Mouse (Mus musculus): ENCODE results near the gene Cgnl1. TPM values are rescaled to one million over a fixed set of nuclear protein-coding genes. Genes with fewer than 3 reads are reported as not detected.

The Cgnl1 gene
- 37.0 and 48.8 TPM in 2 replicates for polyA plus RNA-seq (2014; fragmentation: Nextera tagmentation; extraction: Ambion mirVana)

- ATAC-seq (replicated peaks; ENCODE audit: insufficient number of reproducible peaks, low FRiP score, low TSS enrichment): peak; percentile 81
- Histone ChIP-seq H3K9ac (ENCODE audit: low read depth, low read length) (peak within 1 kb of the TSS; percentile 86), H3K36me3 (ENCODE audit: control insufficient read depth, insufficient read depth, low read length) (no peaks in the 10 kb centered on the region), H3K4me3 (ENCODE audit: low read depth, low read length) (peak within 1 kb of the TSS; percentile 80), H3K27me3 (ENCODE audit: control insufficient read depth, insufficient read depth, low read length) (no peaks in the 10 kb centered on the region), H3K27ac (ENCODE audit: low read depth, low read length) (peak within 1 kb of the TSS; percentile 70), H3K9me3 (replicated peaks; ENCODE audit: control insufficient read depth, low read length) (no peaks in the 10 kb centered on the region), H3K4me2 (peak within 1 kb of the TSS; percentile 82), H3K4me1 (ENCODE audit: control insufficient read depth, insufficient read depth, low read length) (peaks cover 16% of the 10 kb centered on the region)
- WGBS (ENCODE audit: insufficient replicate concordance): under 1% methylated on average over 63 of the region's 67 CpGs
These were observed at the start of gene Cgnl1 for GRCm38 (mm10) chr9:71770991-71771767. Gene Cgnl1 (minus strand): TSS chr9:71771602.

- H3K27me3 ChIP-seq (ENCODE audit: control insufficient read depth, insufficient read depth, low read length): no peaks in the 10 kb centered on the region
- no peak overlapping the region for H3K4me3 ChIP-seq (ENCODE audit: low read depth, low read length)
- no peak overlapping the region for H3K9ac ChIP-seq (ENCODE audit: low read depth, low read length)
- no peaks in the 10 kb centered on the region for H3K4me1 ChIP-seq (ENCODE audit: control insufficient read depth, insufficient read depth, low read length)
- no peak overlapping the region for H3K4me2 ChIP-seq
- H3K36me3 ChIP-seq (ENCODE audit: control insufficient read depth, insufficient read depth, low read length): no peaks in the 10 kb centered on the region
- no peaks in the 10 kb centered on the region for H3K9me3 ChIP-seq (replicated peaks; ENCODE audit: control insufficient read depth, low read length)
- 86% methylated on average over 7 of the region's 7 CpGs for WGBS (ENCODE audit: insufficient replicate concordance)
- H3K27ac ChIP-seq (ENCODE audit: low read depth, low read length): no peak overlapping the region
- no peak for ATAC-seq (replicated peaks; ENCODE audit: insufficient number of reproducible peaks, low FRiP score, low TSS enrichment)
These were observed 47.1 kb upstream of the Cgnl1 start for GRCm38 (mm10) chr9:71818453-71818852.

DNA sequence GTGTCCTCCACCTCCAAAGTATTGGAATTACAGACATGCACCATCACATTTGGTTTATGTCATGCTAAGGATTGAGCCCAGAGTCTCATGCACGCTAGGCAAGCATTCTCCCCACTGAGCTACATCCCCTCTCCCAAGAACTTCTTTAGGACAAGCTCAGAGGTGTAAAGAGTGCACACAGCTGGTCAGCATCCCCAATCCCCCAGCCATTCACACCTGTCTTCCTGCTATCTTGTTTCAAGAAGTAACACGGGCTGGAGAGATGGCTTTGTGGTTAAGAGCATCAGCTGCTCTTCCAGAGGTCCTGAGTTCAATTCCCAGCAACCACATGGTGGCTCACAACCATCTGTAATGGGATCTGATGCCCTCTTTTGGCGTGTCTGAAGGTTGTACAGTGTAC, 44.7 kb upstream of the Cgnl1 start:
- 40% methylated on average over 3 of the region's 3 CpGs for WGBS (ENCODE audit: insufficient replicate concordance)
- no peak for ATAC-seq (replicated peaks; ENCODE audit: insufficient number of reproducible peaks, low FRiP score, low TSS enrichment)

DNA sequence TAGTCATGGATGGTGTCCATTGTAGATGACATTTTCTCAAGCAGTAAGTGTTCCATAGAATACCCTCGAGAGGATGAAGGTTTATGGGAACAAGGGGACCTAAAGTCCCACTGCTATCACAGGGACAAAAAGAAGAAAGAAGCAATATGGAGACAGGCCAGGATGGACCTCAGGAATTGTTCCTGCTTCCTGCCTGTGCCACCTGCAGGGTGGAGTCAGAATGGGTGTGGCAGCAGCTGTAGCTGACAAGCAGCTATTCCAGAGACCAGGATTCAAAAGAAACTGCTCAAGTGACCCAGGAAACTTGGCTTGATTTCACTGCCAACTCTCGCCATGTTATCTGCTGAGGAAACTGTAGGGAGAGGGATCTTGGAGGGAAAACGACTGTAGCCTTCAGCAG, 42.2 kb upstream of the Cgnl1 start:
- WGBS (ENCODE audit: insufficient replicate concordance): 50% methylated on average over 3 of the region's 3 CpGs
- Histone ChIP-seq H3K9ac (ENCODE audit: low read depth, low read length) (no peak overlapping the region), H3K9me3 (replicated peaks; ENCODE audit: control insufficient read depth, low read length) (no peaks in the 10 kb centered on the region), H3K27ac (ENCODE audit: low read depth, low read length) (no peak overlapping the region), H3K4me2 (no peak overlapping the region), H3K4me3 (ENCODE audit: low read depth, low read length) (no peak overlapping the region), H3K4me1 (ENCODE audit: control insufficient read depth, insufficient read depth, low read length) (no peaks in the 10 kb centered on the region), H3K27me3 (ENCODE audit: control insufficient read depth, insufficient read depth, low read length) (no peaks in the 10 kb centered on the region), H3K36me3 (ENCODE audit: control insufficient read depth, insufficient read depth, low read length) (no peaks in the 10 kb centered on the region)
- ATAC-seq (replicated peaks; ENCODE audit: insufficient number of reproducible peaks, low FRiP score, low TSS enrichment): no peak

More for the DNA sequence above, 44.7 kb upstream of the Cgnl1 start:
- H3K27ac ChIP-seq (ENCODE audit: low read depth, low read length): no peak overlapping the region
- no peaks in the 10 kb centered on the region for H3K9me3 ChIP-seq (replicated peaks; ENCODE audit: control insufficient read depth, low read length)
- no peak overlapping the region for H3K4me3 ChIP-seq (ENCODE audit: low read depth, low read length)
- H3K4me2 ChIP-seq: no peak overlapping the region
- H3K27me3 ChIP-seq (ENCODE audit: control insufficient read depth, insufficient read depth, low read length): no peaks in the 10 kb centered on the region
- H3K36me3 ChIP-seq (ENCODE audit: control insufficient read depth, insufficient read depth, low read length): no peaks in the 10 kb centered on the region
- no peak overlapping the region for H3K9ac ChIP-seq (ENCODE audit: low read depth, low read length)
- H3K4me1 ChIP-seq (ENCODE audit: control insufficient read depth, insufficient read depth, low read length): no peaks in the 10 kb centered on the region

- Histone ChIP-seq H3K27me3 (ENCODE audit: control insufficient read depth, insufficient read depth, low read length) (no peaks in the 10 kb centered on the region), H3K9ac (ENCODE audit: low read depth, low read length) (no peak overlapping the region), H3K9me3 (replicated peaks; ENCODE audit: control insufficient read depth, low read length) (no peaks in the 10 kb centered on the region), H3K36me3 (ENCODE audit: control insufficient read depth, insufficient read depth, low read length) (no peaks in the 10 kb centered on the region), H3K4me1 (ENCODE audit: control insufficient read depth, insufficient read depth, low read length) (no peaks in the 10 kb centered on the region), H3K27ac (ENCODE audit: low read depth, low read length) (no peak overlapping the region), H3K4me2 (no peak overlapping the region), H3K4me3 (ENCODE audit: low read depth, low read length) (no peak overlapping the region)
- no peak for ATAC-seq (replicated peaks; ENCODE audit: insufficient number of reproducible peaks, low FRiP score, low TSS enrichment)
- WGBS (ENCODE audit: insufficient replicate concordance): 54% methylated on average over 4 of the region's 4 CpGs
These were observed 41.5 kb upstream of the Cgnl1 start for GRCm38 (mm10) chr9:71812914-71813313.

GRCm38 (mm10) chr9:71812402-71812801, 41.0 kb upstream of the Cgnl1 start:
- Histone ChIP-seq H3K4me1 (ENCODE audit: control insufficient read depth, insufficient read depth, low read length) (no peaks in the 10 kb centered on the region), H3K27me3 (ENCODE audit: control insufficient read depth, insufficient read depth, low read length) (no peaks in the 10 kb centered on the region), H3K27ac (ENCODE audit: low read depth, low read length) (no peak overlapping the region), H3K4me3 (ENCODE audit: low read depth, low read length) (no peak overlapping the region), H3K9me3 (replicated peaks; ENCODE audit: control insufficient read depth, low read length) (no peaks in the 10 kb centered on the region), H3K9ac (ENCODE audit: low read depth, low read length) (no peak overlapping the region), H3K36me3 (ENCODE audit: control insufficient read depth, insufficient read depth, low read length) (no peaks in the 10 kb centered on the region), H3K4me2 (no peak overlapping the region)
- ATAC-seq (replicated peaks; ENCODE audit: insufficient number of reproducible peaks, low FRiP score, low TSS enrichment): no peak
- WGBS (ENCODE audit: insufficient replicate concordance): 33% methylated on average over 4 of the region's 4 CpGs

DNA sequence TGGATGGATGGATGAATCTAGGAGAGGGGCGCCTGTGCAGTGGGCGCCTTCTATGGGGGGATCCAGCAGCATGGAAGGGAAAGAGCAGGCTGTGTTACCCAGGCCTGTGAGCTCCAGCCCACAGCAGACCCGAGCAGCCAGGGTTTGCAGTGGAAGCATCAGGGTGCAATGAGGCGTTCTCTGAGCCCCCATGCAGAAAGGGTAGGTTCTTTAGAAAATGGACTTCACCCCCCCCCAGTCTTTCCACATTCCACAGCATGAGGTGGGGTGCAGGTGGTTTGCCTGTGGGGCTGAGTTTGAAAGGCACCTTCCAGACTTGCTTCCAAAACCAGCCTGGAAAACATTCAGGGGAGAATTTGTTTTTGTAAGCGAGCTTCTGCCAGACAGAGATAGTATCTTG, 40.0 kb upstream of the Cgnl1 start:
- no peak overlapping the region for H3K4me2 ChIP-seq
- no peak overlapping the region for H3K27ac ChIP-seq (ENCODE audit: low read depth, low read length)
- H3K4me1 ChIP-seq (ENCODE audit: control insufficient read depth, insufficient read depth, low read length): no peaks in the 10 kb centered on the region
- no peaks in the 10 kb centered on the region for H3K36me3 ChIP-seq (ENCODE audit: control insufficient read depth, insufficient read depth, low read length)
- H3K9me3 ChIP-seq (replicated peaks; ENCODE audit: control insufficient read depth, low read length): no peaks in the 10 kb centered on the region
- no peak for ATAC-seq (replicated peaks; ENCODE audit: insufficient number of reproducible peaks, low FRiP score, low TSS enrichment)
- H3K27me3 ChIP-seq (ENCODE audit: control insufficient read depth, insufficient read depth, low read length): no peaks in the 10 kb centered on the region
- WGBS (ENCODE audit: insufficient replicate concordance): 60% methylated on average over 5 of the region's 5 CpGs
- H3K4me3 ChIP-seq (ENCODE audit: low read depth, low read length): no peak overlapping the region
- no peak overlapping the region for H3K9ac ChIP-seq (ENCODE audit: low read depth, low read length)

DNA sequence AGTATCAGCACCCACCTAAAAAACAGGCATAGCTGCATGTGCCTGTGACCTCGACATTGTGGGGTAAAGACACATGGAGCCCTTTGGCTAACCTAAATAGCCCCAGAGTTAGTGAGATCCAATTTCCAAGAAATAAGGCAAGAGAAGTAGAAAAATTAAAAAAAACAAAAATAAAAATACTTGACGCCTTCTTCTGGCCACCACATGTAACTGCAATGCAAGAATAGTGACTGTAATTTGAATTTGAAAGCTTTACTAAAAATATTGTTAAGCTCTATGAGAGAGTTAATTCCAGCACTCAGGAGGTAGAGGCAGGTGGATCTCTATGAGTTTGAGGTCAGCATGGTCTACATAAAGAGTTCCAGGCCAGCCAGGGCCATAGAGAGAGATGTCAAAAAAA, 39.3 kb upstream of the Cgnl1 start:
- 83% methylated on average over 2 of the region's 2 CpGs for WGBS (ENCODE audit: insufficient replicate concordance)
- peaks cover 3% of the 10 kb centered on the region; the same call in 1 of the 2 replicates for H3K4me1 ChIP-seq (ENCODE audit: control insufficient read depth, insufficient read depth, low read length)

More for the DNA sequence above, 39.3 kb upstream of the Cgnl1 start:
- H3K27ac ChIP-seq (ENCODE audit: low read depth, low read length): no peak overlapping the region
- no peak for ATAC-seq (replicated peaks; ENCODE audit: insufficient number of reproducible peaks, low FRiP score, low TSS enrichment)
- no peak overlapping the region for H3K4me3 ChIP-seq (ENCODE audit: low read depth, low read length)
- H3K36me3 ChIP-seq (ENCODE audit: control insufficient read depth, insufficient read depth, low read length): no peaks in the 10 kb centered on the region
- no peak overlapping the region for H3K9ac ChIP-seq (ENCODE audit: low read depth, low read length)
- no peak overlapping the region for H3K4me2 ChIP-seq
- H3K27me3 ChIP-seq (ENCODE audit: control insufficient read depth, insufficient read depth, low read length): no peaks in the 10 kb centered on the region
- H3K9me3 ChIP-seq (replicated peaks; ENCODE audit: control insufficient read depth, low read length): no peaks in the 10 kb centered on the region
